Mouse (Mus musculus) heart, adult 2 months (tissue): ENCODE results near the gene Egln2.

Experiments
- CTCF ChIP-seq: fragments of 200-600 bp; IDR thresholded peaks from 2 replicates; pipeline ENCODE4 v1.8.1; 2022; ENCODE audit warnings: antibody characterized with exemption, mild to moderate bottlenecking, moderate library complexity
- EP300 ChIP-seq: fragments of 200-500 bp; IDR thresholded peaks from 2 replicates; pipeline ENCODE4 v1.6.1; 2011; ENCODE audit warnings: low read depth, low read length, control low read depth; ENCODE audit not compliant: insufficient read depth
- POLR2A ChIP-seq: fragments of 200-500 bp; IDR thresholded peaks from 2 replicates; pipeline ENCODE4 v1.6.1; 2011; ENCODE audit warnings: mild to moderate bottlenecking, low read depth, low read length, control low read depth; ENCODE audit not compliant: insufficient read depth

DNA sequence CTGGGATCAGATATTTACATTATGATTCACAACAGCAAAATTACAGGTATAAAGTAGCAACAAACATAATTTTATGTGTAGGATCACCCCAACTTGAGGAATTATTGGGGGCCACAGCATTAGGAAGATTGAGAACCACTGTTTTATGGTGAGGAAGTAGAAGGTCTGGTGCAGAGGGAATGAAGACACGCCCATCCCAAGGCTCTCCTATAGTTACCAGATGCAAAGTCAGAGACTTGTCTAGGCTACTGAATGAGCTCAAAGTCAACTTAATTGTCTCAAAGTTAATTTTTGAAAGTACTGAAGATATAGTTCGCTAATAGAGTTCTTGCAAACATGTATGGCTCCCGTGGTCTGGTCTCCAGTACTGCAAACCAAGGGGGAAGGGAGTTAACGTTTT lies 32.8 kb downstream of the Egln2 start:
- TF ChIP-seq CTCF, result no peak
- no peak for TF ChIP-seq POLR2A
- TF ChIP-seq EP300, result no peak
